Comparison of ENCODE assay signal across 9 mouse cellular contexts in genomic region chr1:162857766-162858747, GRCm38 (mm10). TPM values are rescaled to one million over a fixed set of nuclear protein-coding genes. Genes with fewer than 3 reads are reported as not detected.
DNase-seq lines count a peak whose midpoint lies in the region; ATAC-seq and TF ChIP-seq lines count a peak whose summit lies in the region.
"Had no signal": no experiment of that assay in that cellular context is flagged by ENCODE, and none has a peak within 500 bp of the region (broad histone marks: within the 10 kb centered on the region; RNA-seq: fewer than 3 reads in every experiment).

No protein-coding gene starts in this region.

- no peak overlapping the region for H3K9ac ChIP-seq in forebrain, embryonic 12.5 days
- H3K9ac ChIP-seq in kidney, embryonic 15.5 days = no peak overlapping the region
- 0 out of 2 replicates have a peak overlapping the region, but pooled peaks have one; percentile 27 for H3K9ac ChIP-seq in neural tube, embryonic 13.5 days

- no peaks in the 10 kb centered on the region for H3K9me3 ChIP-seq in forebrain, embryonic 12.5 days
- no peaks in the 10 kb centered on the region for H3K9me3 ChIP-seq in kidney, embryonic 15.5 days (replicated peaks)
- no peaks in the 10 kb centered on the region for H3K9me3 ChIP-seq in neural tube, embryonic 13.5 days

- H3K4me2 ChIP-seq in forebrain, embryonic 12.5 days = peak overlapping the region; percentile 22; the same call in 1 of the 2 replicates
- H3K4me2 ChIP-seq in kidney, embryonic 15.5 days = peak overlapping the region; percentile 26
- H3K4me2 ChIP-seq in neural tube, embryonic 13.5 days = peak overlapping the region; percentile 27

- intact Hi-C loops in left cerebral cortex, adult 2 months (cut with DNase I) = no loop called here
- intact Hi-C loops in left cerebral cortex, postnatal 25 days (cut with DNase I) = no loop called here

- no peaks in the 10 kb centered on the region for H3K27me3 ChIP-seq in forebrain, embryonic 12.5 days
- no peaks in the 10 kb centered on the region for H3K27me3 ChIP-seq in kidney, embryonic 15.5 days
- no peaks in the 10 kb centered on the region for H3K27me3 ChIP-seq in neural tube, embryonic 13.5 days
- no peaks in the 10 kb centered on the region for H3K27me3 ChIP-seq in cerebellum, adult 2 months (ENCODE audit: control insufficient read depth, insufficient read depth, low read length)

- no peak for TF ChIP-seq POLR2A in cerebellum, adult 2 months (IDR thresholded peaks at IDR 0.05; ENCODE audit: borderline replicate concordance, insufficient read depth, low read length)

- no peak for DNase-seq in left cerebral cortex, adult 2 months (ENCODE audit: extremely low spot score in 1 of 2, low spot score in 2 of 2)
- DNase-seq in left cerebral cortex, postnatal 25 days (ENCODE audit: low spot score in 2 of 2) = no peak
- DNase-seq in cerebellum, adult 2 months = no peak
- no peak for DNase-seq in adrenal gland, adult 8-10 months

- ATAC-seq in forebrain, embryonic 12.5 days (ENCODE audit: low FRiP score) = no peak
- ATAC-seq in kidney, embryonic 15.5 days (replicated peaks; ENCODE audit: low FRiP score) = no peak
- peak; percentile 47; the same call in 1 of the 2 replicates for ATAC-seq in neural tube, embryonic 13.5 days (ENCODE audit: low read depth)
- ATAC-seq in activated CD4-positive, CD25-positive, alpha-beta regulatory T cell, adult 4 months = no peak

- peak overlapping the region; percentile 35; the same call in 1 of the 2 replicates for H3K4me3 ChIP-seq in left cerebral cortex, adult 2 months
- no peak overlapping the region for H3K4me3 ChIP-seq in forebrain, embryonic 12.5 days (replicated peaks)
- H3K4me3 ChIP-seq in kidney, embryonic 15.5 days (replicated peaks) = no peak overlapping the region
- H3K4me3 ChIP-seq in neural tube, embryonic 13.5 days = no peak overlapping the region; the same call in 1 of the 2 replicates
- no peak overlapping the region for H3K4me3 ChIP-seq in cerebellum, adult 2 months (replicated peaks; ENCODE audit: insufficient read depth, low read depth, low read length)

- no peaks in the 10 kb centered on the region for H3K36me3 ChIP-seq in forebrain, embryonic 12.5 days (replicated peaks)
- no peaks in the 10 kb centered on the region for H3K36me3 ChIP-seq in kidney, embryonic 15.5 days
- H3K36me3 ChIP-seq in neural tube, embryonic 13.5 days = no peaks in the 10 kb centered on the region

- TF ChIP-seq CTCF in left cerebral cortex, adult 2 months (IDR thresholded peaks at IDR 0.05) = no peak
- no peak for TF ChIP-seq CTCF in cerebellum, adult 2 months (IDR thresholded peaks at IDR 0.05; ENCODE audit: borderline replicate concordance, insufficient read depth, low read depth, low read length)

- peaks cover 25% of the 10 kb centered on the region for H3K4me1 ChIP-seq in forebrain, embryonic 12.5 days
- H3K4me1 ChIP-seq in kidney, embryonic 15.5 days = peaks cover 23% of the 10 kb centered on the region
- H3K4me1 ChIP-seq in neural tube, embryonic 13.5 days (replicated peaks) = peaks cover 17% of the 10 kb centered on the region
- H3K4me1 ChIP-seq in cerebellum, adult 2 months (ENCODE audit: control insufficient read depth, insufficient read depth, low read length) = no peaks in the 10 kb centered on the region

- no peak overlapping the region for H3K27ac ChIP-seq in left cerebral cortex, adult 2 months
- H3K27ac ChIP-seq in forebrain, embryonic 12.5 days = no peak overlapping the region
- H3K27ac ChIP-seq in kidney, embryonic 15.5 days = peak overlapping the region; percentile 66
- peak overlapping the region; percentile 76 for H3K27ac ChIP-seq in neural tube, embryonic 13.5 days (replicated peaks)
- H3K27ac ChIP-seq in cerebellum, adult 2 months (ENCODE audit: insufficient read depth, low read length) = no peak overlapping the region

- 59% methylated on average over 18 of the region's 18 CpGs for WGBS in forebrain, embryonic 12.5 days
- WGBS in kidney, embryonic 15.5 days = 65% methylated on average over 18 of the region's 18 CpGs
- WGBS in neural tube, embryonic 13.5 days = 63% methylated on average over 17 of the region's 18 CpGs
- 32% methylated on average over 18 of the region's 18 CpGs for WGBS in cerebellum, adult 2 months

RNA-seq across cellular contexts. Expression of gene Fmo1, which starts 8.4 kb away (rescaled TPM):
- total RNA-seq in left cerebral cortex, adult 2 months (2021) = 10 to 100 TPM; 12.0 to 12.3 TPM
- 10 to 100 TPM; 11.4 to 16.4 TPM for total RNA-seq in left cerebral cortex, postnatal 25 days (2021)
- 11.0 and 15.9 TPM in 2 replicates for polyA plus RNA-seq in forebrain, embryonic 12.5 days (2016; fragmentation: Nextera tagmentation; extraction: Ambion mirVana)
- polyA plus RNA-seq in kidney, embryonic 15.5 days (2015; fragmentation: Nextera tagmentation; extraction: Ambion mirVana) = 41.5 and 42.2 TPM in 2 replicates
- 21.0 and 22.9 TPM in 2 replicates for polyA plus RNA-seq in neural tube, embryonic 13.5 days (2015; fragmentation: Nextera tagmentation; extraction: Ambion mirVana)
- 7.1 and 7.3 TPM in 2 replicates for polyA plus RNA-seq in cerebellum, adult 2 months (2012; rRNA removed)
- 100 to 1,000 TPM in 2 of 4 experiments, 10 to 100 TPM in 2; 36.8 to 391 (median 229) TPM for total RNA-seq in adrenal gland, adult 8-10 months (2022)
- polyA plus RNA-seq in activated CD4-positive, CD25-positive, alpha-beta regulatory T cell, adult 4 months (2017; shearing (Covaris generic)) = 1 to 10 TPM in 1 of 2 experiments, under 1 TPM in 1; 0.34 to 3.6 TPM

RNA-seq across cellular contexts. Expression of gene Fmo2, which starts 40.5 kb away (rescaled TPM):
- 1 to 10 TPM; 2.3 to 2.6 TPM for total RNA-seq in left cerebral cortex, adult 2 months (2021)
- 1 to 10 TPM; 2.0 to 4.1 TPM for total RNA-seq in left cerebral cortex, postnatal 25 days (2021)
- 0.67 TPM in 1 of 2 replicates, not detected in the other for polyA plus RNA-seq in forebrain, embryonic 12.5 days (2016; fragmentation: Nextera tagmentation; extraction: Ambion mirVana)
- 4.9 and 8.0 TPM in 2 replicates for polyA plus RNA-seq in kidney, embryonic 15.5 days (2015; fragmentation: Nextera tagmentation; extraction: Ambion mirVana)
- polyA plus RNA-seq in neural tube, embryonic 13.5 days (2015; fragmentation: Nextera tagmentation; extraction: Ambion mirVana) = 0.91 and 2.2 TPM in 2 replicates
- 2.0 and 2.8 TPM in 2 replicates for polyA plus RNA-seq in cerebellum, adult 2 months (2012; rRNA removed)
- 10 to 100 TPM; 45.3 to 71.8 (median 66.9) TPM for total RNA-seq in adrenal gland, adult 8-10 months (2022)
- polyA plus RNA-seq in activated CD4-positive, CD25-positive, alpha-beta regulatory T cell, adult 4 months (2017; shearing (Covaris generic)) = not detected

RNA-seq across cellular contexts. Expression of gene Fmo4, which starts 44.3 kb away (rescaled TPM):
- not detected for total RNA-seq in left cerebral cortex, adult 2 months (2021)
- not detected for total RNA-seq in left cerebral cortex, postnatal 25 days (2021)
- 0.23 TPM in 1 of 2 replicates, not detected in the other for polyA plus RNA-seq in forebrain, embryonic 12.5 days (2016; fragmentation: Nextera tagmentation; extraction: Ambion mirVana)
- polyA plus RNA-seq in kidney, embryonic 15.5 days (2015; fragmentation: Nextera tagmentation; extraction: Ambion mirVana) = 0.91 and 1.5 TPM in 2 replicates
- polyA plus RNA-seq in neural tube, embryonic 13.5 days (2015; fragmentation: Nextera tagmentation; extraction: Ambion mirVana) = 0.36 and 0.61 TPM in 2 replicates
- 0.07 TPM in 1 of 2 replicates, not detected in the other for polyA plus RNA-seq in cerebellum, adult 2 months (2012; rRNA removed)
- 1 to 10 TPM in 2 of 4 experiments, under 1 TPM in 2; 0.25 to 3.6 (median 0.89) TPM for total RNA-seq in adrenal gland, adult 8-10 months (2022)
- polyA plus RNA-seq in activated CD4-positive, CD25-positive, alpha-beta regulatory T cell, adult 4 months (2017; shearing (Covaris generic)) = not detected
- total RNA-seq: layer of hippocampus, adult 18-20 months had no signal

Comparison
In these comparisons a context has a peak if more than half of its experiments do, and no peak if none do; other contexts are left out.
1. H3K27ac ChIP-seq: peak in kidney, embryonic 15.5 days (single experiment) and neural tube, embryonic 13.5 days (single experiment); none in left cerebral cortex, adult 2 months (single experiment), forebrain, embryonic 12.5 days (single experiment) and cerebellum, adult 2 months (single experiment).
2. Peak in every context shown above with its lines, with median percentiles within 50 percentile points of each other: H3K4me2 ChIP-seq.